Mouse (Mus musculus): ENCODE data around the gene Senp2. TPM values are rescaled to one million over a fixed set of nuclear protein-coding genes. Genes with fewer than 3 reads are reported as not detected.
A peak's percentile ranks its signal among the peaks of the same experiment; 100 is the strongest.

Gene Senp2
- polyA plus RNA-seq (2014; fragmentation: Nextera tagmentation; extraction: Ambion mirVana): 64.7 and 71.7 TPM in 2 replicates

DNA sequence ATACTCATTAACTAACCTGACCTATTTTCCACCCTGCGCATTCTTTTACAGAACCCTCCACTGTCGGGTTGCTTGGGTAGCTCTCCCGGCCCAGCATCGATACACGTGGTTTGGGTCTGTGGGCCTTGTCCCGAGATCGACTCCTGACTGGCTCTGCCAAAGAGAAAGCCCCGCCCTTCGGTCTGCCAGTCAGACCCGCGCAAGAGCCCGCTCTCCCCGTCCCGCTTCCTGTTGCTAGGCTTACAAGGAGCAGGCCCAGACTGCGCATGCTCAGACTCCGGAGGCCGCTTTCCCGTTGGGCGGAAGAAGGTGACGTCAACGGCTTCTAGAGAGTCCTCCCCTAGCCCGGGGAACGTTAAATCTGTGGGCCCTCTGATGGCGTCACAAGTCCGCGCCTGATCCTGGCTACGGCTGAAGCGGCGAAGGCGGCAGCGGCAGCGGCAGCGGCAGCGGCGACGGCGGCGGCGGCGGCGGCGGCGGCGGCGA lies at the start of gene Senp2:
Senp2 (plus strand) TSS at position 386 of the 486 bp plus-strand sequence.
- H3K4me1 ChIP-seq (ENCODE audit: control insufficient read depth, insufficient read depth, low read length): peaks cover 8% of the 10 kb centered on the region; the same call in 1 of the 2 replicates
- 0% methylated on average over 36 of the region's 45 CpGs for WGBS
- H3K27me3 ChIP-seq (ENCODE audit: control insufficient read depth, insufficient read depth, low read length): no peaks in the 10 kb centered on the region
- H3K9ac ChIP-seq (ENCODE audit: low read length): peak within 1 kb of the TSS; percentile 79
- peak within 1 kb of the TSS; percentile 74 for H3K4me3 ChIP-seq (ENCODE audit: low read depth, low read length)
- H3K36me3 ChIP-seq (ENCODE audit: control insufficient read depth, insufficient read depth, low read length): no peaks in the 10 kb centered on the region
- peak within 1 kb of the TSS; percentile 69 for H3K4me2 ChIP-seq (ENCODE audit: low read depth)
- H3K9me3 ChIP-seq (ENCODE audit: control insufficient read depth, low read length): no peaks in the 10 kb centered on the region
- H3K27ac ChIP-seq (ENCODE audit: low read depth, low read length): no peak within 1 kb of the TSS
- ATAC-seq (ENCODE audit: insufficient read depth, low FRiP score, low TSS enrichment) (peak; percentile 97), DNase-seq (ENCODE audit: low spot score) (peak; percentile 100)

- ATAC-seq (ENCODE audit: insufficient read depth, low FRiP score, low TSS enrichment): no peak
- H3K27ac ChIP-seq (ENCODE audit: low read depth, low read length): no peak overlapping the region
- no peaks in the 10 kb centered on the region for H3K27me3 ChIP-seq (ENCODE audit: control insufficient read depth, insufficient read depth, low read length)
- H3K9me3 ChIP-seq (ENCODE audit: control insufficient read depth, low read length): no peaks in the 10 kb centered on the region
- WGBS: 77% methylated on average over 3 of the region's 3 CpGs
- DNase-seq (ENCODE audit: low spot score): no peak
- H3K4me1 ChIP-seq (ENCODE audit: control insufficient read depth, insufficient read depth, low read length): no peaks in the 10 kb centered on the region
- H3K36me3 ChIP-seq (ENCODE audit: control insufficient read depth, insufficient read depth, low read length): no peaks in the 10 kb centered on the region
- H3K4me2 ChIP-seq (ENCODE audit: low read depth): no peak overlapping the region
- no peak overlapping the region for H3K4me3 ChIP-seq (ENCODE audit: low read depth, low read length)
- no peak overlapping the region for H3K9ac ChIP-seq (ENCODE audit: low read length)
Measured at GRCm38 (mm10) chr16:21965576-21965975, 43.7 kb upstream of the Senp2 start.

DNA sequence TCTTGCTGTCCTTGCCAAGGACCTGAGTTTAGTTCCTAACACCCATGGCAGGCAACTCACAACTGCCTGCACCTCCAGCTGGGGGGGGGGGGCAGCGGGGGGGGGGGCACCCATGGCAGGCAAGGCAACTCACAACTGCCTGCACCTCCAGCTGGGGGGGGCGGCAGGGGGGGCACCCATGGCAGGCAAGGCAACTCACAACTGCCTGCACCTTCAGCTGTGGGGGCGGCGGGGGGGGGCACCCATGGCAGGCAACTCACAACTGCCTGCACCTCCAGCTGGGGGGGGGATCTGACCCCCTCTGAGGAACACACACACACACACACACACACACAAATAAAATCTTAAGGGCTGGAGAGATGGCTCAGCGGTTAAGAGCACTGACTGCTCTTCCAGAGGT lies 39.4 kb upstream of the Senp2 start:
- H3K4me1 ChIP-seq (ENCODE audit: control insufficient read depth, insufficient read depth, low read length): no peaks in the 10 kb centered on the region
- no peaks in the 10 kb centered on the region for H3K36me3 ChIP-seq (ENCODE audit: control insufficient read depth, insufficient read depth, low read length)
- H3K27me3 ChIP-seq (ENCODE audit: control insufficient read depth, insufficient read depth, low read length): no peaks in the 10 kb centered on the region
- no peak overlapping the region for H3K4me2 ChIP-seq (ENCODE audit: low read depth)
- H3K27ac ChIP-seq (ENCODE audit: low read depth, low read length): no peak overlapping the region
- DNase-seq (ENCODE audit: low spot score) (no peak), ATAC-seq (ENCODE audit: insufficient read depth, low FRiP score, low TSS enrichment) (no peak)
- H3K9ac ChIP-seq (ENCODE audit: low read length): no peak overlapping the region
- 83% methylated on average over 5 of the region's 5 CpGs for WGBS
- H3K4me3 ChIP-seq (ENCODE audit: low read depth, low read length): no peak overlapping the region
- H3K9me3 ChIP-seq (ENCODE audit: control insufficient read depth, low read length): no peaks in the 10 kb centered on the region

DNA sequence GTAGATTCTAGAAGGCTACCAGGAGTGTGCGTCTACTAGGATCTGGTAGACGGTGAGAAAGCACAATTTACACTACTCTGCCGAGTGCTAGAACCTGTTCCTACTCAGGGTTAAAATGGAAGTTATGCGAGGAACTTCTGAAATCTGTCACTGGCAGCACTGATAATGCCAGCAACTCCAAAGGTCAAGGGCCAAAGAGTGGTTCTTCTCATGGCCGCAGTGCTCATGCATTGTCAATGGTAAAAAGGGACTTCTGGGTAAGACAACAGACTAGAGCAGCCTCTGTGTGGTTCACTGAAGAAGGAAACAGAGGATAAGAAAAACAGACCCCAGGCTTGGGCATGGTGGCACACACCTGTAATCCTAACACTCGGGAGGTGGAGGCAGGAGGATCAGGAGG lies 38.7 kb upstream of the Senp2 start:
- DNase-seq (ENCODE audit: low spot score) (no peak), ATAC-seq (ENCODE audit: insufficient read depth, low FRiP score, low TSS enrichment) (no peak)
- Histone ChIP-seq H3K27ac (ENCODE audit: low read depth, low read length) (no peak overlapping the region), H3K4me1 (ENCODE audit: control insufficient read depth, insufficient read depth, low read length) (no peaks in the 10 kb centered on the region), H3K9ac (ENCODE audit: low read length) (no peak overlapping the region), H3K9me3 (ENCODE audit: control insufficient read depth, low read length) (no peaks in the 10 kb centered on the region), H3K36me3 (ENCODE audit: control insufficient read depth, insufficient read depth, low read length) (no peaks in the 10 kb centered on the region), H3K4me2 (ENCODE audit: low read depth) (no peak overlapping the region), H3K4me3 (ENCODE audit: low read depth, low read length) (no peak overlapping the region), H3K27me3 (ENCODE audit: control insufficient read depth, insufficient read depth, low read length) (no peaks in the 10 kb centered on the region)
- WGBS: 88% methylated on average over 6 of the region's 6 CpGs

DNA sequence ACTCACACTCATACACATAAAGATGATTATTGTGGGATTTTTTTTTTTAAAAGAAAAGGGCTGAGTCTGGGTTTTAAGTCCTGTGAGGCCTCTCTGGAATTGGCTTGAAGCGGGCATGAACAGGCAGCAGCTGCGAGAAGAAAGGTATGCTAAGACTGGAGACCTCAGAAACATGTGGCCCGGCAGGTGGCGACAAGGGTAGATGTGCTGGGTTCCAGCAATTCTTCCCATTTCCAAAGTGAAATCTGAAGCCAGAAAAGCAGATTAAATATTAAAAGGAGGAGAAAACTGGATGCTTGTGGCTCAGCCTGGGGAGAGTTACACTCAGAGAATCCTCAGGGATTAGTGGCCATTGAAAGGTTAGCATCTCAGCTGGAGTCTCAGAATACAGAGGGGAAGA lies 37.8 kb upstream of the Senp2 start:
- Histone ChIP-seq H3K36me3 (ENCODE audit: control insufficient read depth, insufficient read depth, low read length) (no peaks in the 10 kb centered on the region), H3K4me2 (ENCODE audit: low read depth) (no peak overlapping the region), H3K9me3 (ENCODE audit: control insufficient read depth, low read length) (no peaks in the 10 kb centered on the region), H3K9ac (ENCODE audit: low read length) (no peak overlapping the region), H3K27me3 (ENCODE audit: control insufficient read depth, insufficient read depth, low read length) (no peaks in the 10 kb centered on the region), H3K27ac (ENCODE audit: low read depth, low read length) (no peak overlapping the region), H3K4me3 (ENCODE audit: low read depth, low read length) (no peak overlapping the region), H3K4me1 (ENCODE audit: control insufficient read depth, insufficient read depth, low read length) (no peaks in the 10 kb centered on the region)
- ATAC-seq (ENCODE audit: insufficient read depth, low FRiP score, low TSS enrichment) (no peak), DNase-seq (ENCODE audit: low spot score) (no peak)
- 66% methylated on average over 4 of the region's 4 CpGs for WGBS

DNA sequence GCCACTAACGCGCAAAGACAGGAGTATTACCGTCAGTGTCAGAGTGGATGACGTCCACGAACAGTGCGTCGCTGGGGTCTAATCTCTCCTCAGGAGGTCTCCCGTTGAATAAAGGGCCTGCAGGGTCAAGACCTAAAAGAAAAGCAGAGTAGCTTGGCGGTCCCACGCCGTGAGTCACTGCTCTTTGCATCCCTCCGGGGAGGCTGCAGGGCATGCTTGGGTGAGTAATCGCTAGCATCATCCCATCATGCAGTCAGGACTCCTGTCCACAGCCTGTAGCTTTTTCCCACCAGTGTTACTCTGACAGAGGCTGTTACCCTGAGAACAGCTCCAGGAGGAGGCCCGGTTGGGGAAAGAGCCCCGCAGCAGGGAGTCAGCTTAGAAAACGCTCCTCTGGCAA lies 33.1 kb upstream of the Senp2 start:
- Histone ChIP-seq H3K4me2 (ENCODE audit: low read depth) (peak overlapping the region; percentile 13), H3K36me3 (ENCODE audit: control insufficient read depth, insufficient read depth, low read length) (no peaks in the 10 kb centered on the region), H3K4me1 (ENCODE audit: control insufficient read depth, insufficient read depth, low read length) (no peaks in the 10 kb centered on the region), H3K27me3 (ENCODE audit: control insufficient read depth, insufficient read depth, low read length) (no peaks in the 10 kb centered on the region), H3K4me3 (ENCODE audit: low read depth, low read length) (no peak overlapping the region), H3K27ac (ENCODE audit: low read depth, low read length) (no peak overlapping the region), H3K9ac (ENCODE audit: low read length) (no peak overlapping the region), H3K9me3 (ENCODE audit: control insufficient read depth, low read length) (no peaks in the 10 kb centered on the region)
- ATAC-seq (ENCODE audit: insufficient read depth, low FRiP score, low TSS enrichment) (no peak), DNase-seq (ENCODE audit: low spot score) (peak; percentile 14)
- 3% methylated on average over 16 of the region's 16 CpGs for WGBS

- no peak overlapping the region for H3K4me3 ChIP-seq (ENCODE audit: low read depth, low read length)
- no peak overlapping the region for H3K4me2 ChIP-seq (ENCODE audit: low read depth)
- H3K27me3 ChIP-seq (ENCODE audit: control insufficient read depth, insufficient read depth, low read length): no peaks in the 10 kb centered on the region
- no peaks in the 10 kb centered on the region for H3K4me1 ChIP-seq (ENCODE audit: control insufficient read depth, insufficient read depth, low read length)
- DNase-seq (ENCODE audit: low spot score) (no peak), ATAC-seq (ENCODE audit: insufficient read depth, low FRiP score, low TSS enrichment) (no peak)
- no peak overlapping the region for H3K27ac ChIP-seq (ENCODE audit: low read depth, low read length)
- H3K9me3 ChIP-seq (ENCODE audit: control insufficient read depth, low read length): no peaks in the 10 kb centered on the region
- H3K9ac ChIP-seq (ENCODE audit: low read length): no peak overlapping the region
- 83% methylated on average over 5 of the region's 5 CpGs for WGBS
- H3K36me3 ChIP-seq (ENCODE audit: control insufficient read depth, insufficient read depth, low read length): no peaks in the 10 kb centered on the region
Measured at GRCm38 (mm10) chr16:21977347-21977746, 31.9 kb upstream of the Senp2 start.

DNA sequence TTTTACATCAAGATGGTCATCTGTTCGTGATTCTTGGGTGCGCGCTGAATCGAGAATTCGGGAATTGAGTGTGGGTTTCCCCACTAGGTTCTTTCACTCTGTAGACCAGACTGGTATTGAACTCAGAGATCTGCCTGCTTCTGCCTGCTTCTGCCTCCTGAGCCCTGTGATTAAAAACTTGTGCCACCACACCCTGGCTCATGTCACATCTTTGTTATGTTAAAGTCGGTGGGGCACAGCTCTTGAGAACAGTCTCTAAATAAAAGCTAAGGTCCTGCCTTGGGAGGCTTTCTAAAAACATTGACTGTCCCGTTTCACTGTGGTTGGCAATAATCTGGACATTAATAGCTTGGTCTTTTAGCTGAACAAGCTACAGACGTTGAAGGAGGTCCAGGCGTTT lies 26.1 kb upstream of the Senp2 start:
- no peak overlapping the region for H3K4me2 ChIP-seq (ENCODE audit: low read depth)
- no peak overlapping the region for H3K9ac ChIP-seq (ENCODE audit: low read length)
- no peaks in the 10 kb centered on the region for H3K27me3 ChIP-seq (ENCODE audit: control insufficient read depth, insufficient read depth, low read length)
- WGBS: 96% methylated on average over 9 of the region's 9 CpGs
- H3K27ac ChIP-seq (ENCODE audit: low read depth, low read length): no peak overlapping the region
- no peak overlapping the region for H3K4me3 ChIP-seq (ENCODE audit: low read depth, low read length)
- ATAC-seq (ENCODE audit: insufficient read depth, low FRiP score, low TSS enrichment) (no peak), DNase-seq (ENCODE audit: low spot score) (no peak)
- H3K9me3 ChIP-seq (ENCODE audit: control insufficient read depth, low read length): no peaks in the 10 kb centered on the region
- H3K4me1 ChIP-seq (ENCODE audit: control insufficient read depth, insufficient read depth, low read length): no peaks in the 10 kb centered on the region
- H3K36me3 ChIP-seq (ENCODE audit: control insufficient read depth, insufficient read depth, low read length): no peaks in the 10 kb centered on the region

- H3K4me1 ChIP-seq (ENCODE audit: control insufficient read depth, insufficient read depth, low read length): no peaks in the 10 kb centered on the region
- H3K4me2 ChIP-seq (ENCODE audit: low read depth): no peak overlapping the region
- DNase-seq (ENCODE audit: low spot score): no peak
- H3K9me3 ChIP-seq (ENCODE audit: control insufficient read depth, low read length): no peaks in the 10 kb centered on the region
- no peaks in the 10 kb centered on the region for H3K36me3 ChIP-seq (ENCODE audit: control insufficient read depth, insufficient read depth, low read length)
- H3K4me3 ChIP-seq (ENCODE audit: low read depth, low read length): no peak overlapping the region
- H3K9ac ChIP-seq (ENCODE audit: low read length): no peak overlapping the region
- H3K27ac ChIP-seq (ENCODE audit: low read depth, low read length): no peak overlapping the region
- ATAC-seq (ENCODE audit: insufficient read depth, low FRiP score, low TSS enrichment): no peak
- H3K27me3 ChIP-seq (ENCODE audit: control insufficient read depth, insufficient read depth, low read length): no peaks in the 10 kb centered on the region
- WGBS: 93% methylated on average over 4 of the region's 4 CpGs
Measured at GRCm38 (mm10) chr16:21983581-21983980, 25.7 kb upstream of the Senp2 start.

Data from neural tube, embryonic 11.5 days (tissue).